In genomic region chr11:53503738-53504137, GRCm38 (mm10) we compare ENCODE assay signal across 40 mouse cellular contexts. TPM values are rescaled to one million over a fixed set of nuclear protein-coding genes. Genes with fewer than 3 reads are reported as not detected.
"Had no signal": no experiment of that assay in that cellular context is flagged by ENCODE, and none has a peak within 500 bp of the region (broad histone marks: within the 10 kb centered on the region; RNA-seq: fewer than 3 reads in every experiment).

No protein-coding gene starts in this region.

- DNase-seq: gastrocnemius, adult 2 months; gastrocnemius, postnatal 10 days; gastrocnemius, postnatal 25 days; heart, adult 11 months; heart, adult 2 months; heart, postnatal 14 days; heart, postnatal 36 days; kidney, adult 18-20 months; kidney, adult 8-10 months; kidney, postnatal 14 days; kidney, postnatal 36 days; layer of hippocampus, adult 9-11 months; layer of hippocampus, postnatal 36 days; left cerebral cortex, postnatal 4 days had no signal

- H3K4me1 ChIP-seq: intestine, embryonic 15.5 days had no signal

- ATAC-seq: hindbrain, embryonic 16.5 days; inflammation-experienced regulatory T-cells, adult 6 months; intestine, embryonic 15.5 days; intestine, postnatal 0 days; liver, embryonic 12.5 days had no signal

- H3K4me3 ChIP-seq: gastrocnemius, adult 2 months; heart, adult 2 months; heart, embryonic 13.5 days; heart, embryonic 15.5 days; hindbrain, embryonic 12.5 days; intestine, embryonic 15.5 days; kidney, embryonic 15.5 days; limb, embryonic 13.5 days; limb, embryonic 15.5 days; liver, embryonic 12.5 days had no signal

- H3K27me3 ChIP-seq: heart, embryonic 15.5 days; kidney, embryonic 15.5 days; limb, embryonic 13.5 days; limb, embryonic 15.5 days had no signal

- H3K9ac ChIP-seq: heart, embryonic 13.5 days; heart, embryonic 15.5 days; hindbrain, embryonic 12.5 days; hindbrain, embryonic 14.5 days; intestine, embryonic 15.5 days; kidney, embryonic 15.5 days; limb, embryonic 13.5 days; limb, embryonic 15.5 days; liver, embryonic 12.5 days had no signal

- H3K36me3 ChIP-seq: heart, embryonic 13.5 days; heart, embryonic 15.5 days; hindbrain, embryonic 12.5 days; intestine, embryonic 15.5 days; kidney, embryonic 15.5 days; limb, embryonic 13.5 days; limb, embryonic 15.5 days; liver, embryonic 12.5 days had no signal

- H3K9me3 ChIP-seq: heart, embryonic 13.5 days; heart, embryonic 15.5 days; hindbrain, embryonic 12.5 days; intestine, embryonic 15.5 days; kidney, embryonic 15.5 days; limb, embryonic 13.5 days; limb, embryonic 15.5 days; liver, embryonic 12.5 days had no signal

- H3K4me2 ChIP-seq: heart, embryonic 11.5 days; heart, embryonic 13.5 days; heart, embryonic 15.5 days; hindbrain, embryonic 12.5 days; hindbrain, embryonic 14.5 days; intestine, embryonic 15.5 days; kidney, embryonic 15.5 days; limb, embryonic 13.5 days; limb, embryonic 15.5 days; liver, embryonic 12.5 days had no signal

- H3K27ac ChIP-seq: gastrocnemius, adult 2 months; heart, adult 2 months; heart, embryonic 13.5 days; heart, embryonic 15.5 days; hindbrain, embryonic 12.5 days; hindbrain, embryonic 14.5 days; intestine, embryonic 15.5 days; kidney, embryonic 15.5 days; kidney, postnatal 0 days; limb, embryonic 13.5 days; limb, embryonic 15.5 days; liver, embryonic 12.5 days had no signal

RNA-seq across cellular contexts. Expression of gene Sowaha, which starts 23.7 kb away (rescaled TPM):
- total RNA-seq: hematopoietic stem cell, adult 5-6 weeks; liver, adult 2 months had no signal
- polyA plus RNA-seq: inflammation-experienced regulatory T-cells, adult 6 months; liver, adult 2 months had no signal

RNA-seq across cellular contexts. Expression of gene Gm9945, which starts 23.8 kb away (rescaled TPM):
- total RNA-seq: gastrocnemius, adult 2 months; gastrocnemius, postnatal 10 days; gastrocnemius, postnatal 25 days; gastrocnemius, postnatal 4 days; heart, adult 2 months; heart, postnatal 14 days; heart, postnatal 36 days; hematopoietic stem cell, adult 5-6 weeks; liver, adult 2 months had no signal
- polyA plus RNA-seq: heart, adult 2 months; heart, embryonic 13.5 days; heart, embryonic 15.5 days; heart, postnatal 0 days; hindbrain, embryonic 12.5 days; inflammation-experienced regulatory T-cells, adult 6 months; intestine, embryonic 15.5 days; intestine, postnatal 0 days; kidney, embryonic 15.5 days; kidney, postnatal 0 days; large intestine, adult 2 months; limb, embryonic 11.5 days; limb, embryonic 13.5 days; limb, embryonic 15.5 days; liver, adult 2 months had no signal

RNA-seq across cellular contexts. Expression of gene Gm9837, which starts 33.5 kb away (rescaled TPM):
- total RNA-seq: gastrocnemius, adult 2 months; gastrocnemius, postnatal 10 days; gastrocnemius, postnatal 25 days; gastrocnemius, postnatal 4 days; heart, adult 2 months; heart, postnatal 14 days; heart, postnatal 36 days; hematopoietic stem cell, adult 5-6 weeks; layer of hippocampus, postnatal 14 days; left cerebral cortex, adult 18-20 months; left cerebral cortex, adult 8-10 months; left cerebral cortex, postnatal 10 days; left cerebral cortex, postnatal 25 days; left cerebral cortex, postnatal 4 days; liver, adult 2 months had no signal
- polyA plus RNA-seq: frontal cortex, adult 2 months; heart, adult 2 months; heart, embryonic 11.5 days; heart, embryonic 13.5 days; heart, embryonic 15.5 days; heart, postnatal 0 days; hindbrain, embryonic 12.5 days; hindbrain, embryonic 14.5 days; hindbrain, embryonic 16.5 days; inflammation-experienced regulatory T-cells, adult 6 months; intestine, embryonic 15.5 days; intestine, postnatal 0 days; kidney, embryonic 15.5 days; kidney, postnatal 0 days; large intestine, adult 2 months; limb, embryonic 11.5 days; limb, embryonic 13.5 days; limb, embryonic 15.5 days; liver, adult 2 months; liver, embryonic 12.5 days had no signal

RNA-seq across cellular contexts. Expression of gene Shroom1, which starts 46.7 kb away (rescaled TPM):
- total RNA-seq: hematopoietic stem cell, adult 5-6 weeks had no signal
